Mouse (Mus musculus) lung, adult 18-20 months (tissue): ENCODE data around the gene Crtc3.

Source experiments
- DNase-seq, 2 experiments: peaks; one replicate each; pipeline ENCODE4 v3.0.0; 2022; ENCODE audit warnings: mixed read lengths in 2 of 2

The Crtc3 gene

DNA sequence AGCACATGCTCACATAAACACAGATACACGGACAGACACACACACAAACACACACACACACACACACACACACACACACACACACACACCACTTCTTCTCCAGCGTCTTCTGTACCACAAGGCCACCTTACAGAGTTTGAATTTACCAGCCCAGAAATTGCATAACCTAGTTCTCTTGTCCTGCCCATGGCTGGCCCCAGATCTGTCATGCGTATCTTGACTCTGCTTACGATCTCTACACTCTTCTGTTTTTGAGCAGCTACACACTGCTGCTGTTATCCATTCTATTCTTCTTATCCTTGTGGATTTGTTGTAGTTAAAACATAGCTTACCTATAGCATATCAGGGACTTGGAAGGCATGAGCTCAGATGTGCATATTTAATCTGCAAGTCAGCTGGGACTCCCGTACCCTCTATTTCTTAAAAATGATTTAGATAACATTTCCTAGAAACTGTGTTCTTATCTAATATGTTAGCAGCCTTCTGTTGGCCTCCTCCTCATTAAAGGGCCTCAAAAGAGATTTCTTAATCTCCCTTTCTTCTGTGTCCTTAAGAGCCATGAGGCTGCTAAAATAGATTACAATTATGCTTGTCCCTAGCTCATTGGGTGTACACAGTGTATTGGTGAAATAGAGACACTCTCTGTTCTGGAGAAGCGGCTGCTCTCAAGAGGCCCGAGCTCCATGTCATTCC is 146.4 kb downstream of the Crtc3 start:
- no peak for DNase-seq

DNA sequence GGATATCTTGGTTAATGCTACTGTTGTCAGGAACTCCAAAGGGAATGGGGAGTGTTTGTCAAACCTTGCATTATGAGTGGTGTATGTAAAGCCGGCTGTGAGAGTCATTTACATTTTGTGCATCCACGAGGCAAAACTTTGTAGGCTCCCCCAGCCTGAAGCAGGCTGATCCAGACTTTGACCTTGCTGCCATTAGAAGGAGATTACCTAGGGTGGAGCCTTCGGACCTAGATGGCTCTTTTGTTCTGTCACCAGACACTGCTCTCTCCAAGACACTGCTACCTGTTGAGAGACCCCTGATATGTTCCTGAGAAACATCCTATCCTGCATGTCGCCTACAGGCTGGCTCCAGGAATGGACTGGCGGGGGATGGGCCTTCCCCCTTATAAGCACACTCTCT is 149.1 kb downstream of the Crtc3 start:
- DNase-seq = no peak
